Mouse (Mus musculus): Measurements from ENCODE around the gene 4933427D14Rik.

DNA sequence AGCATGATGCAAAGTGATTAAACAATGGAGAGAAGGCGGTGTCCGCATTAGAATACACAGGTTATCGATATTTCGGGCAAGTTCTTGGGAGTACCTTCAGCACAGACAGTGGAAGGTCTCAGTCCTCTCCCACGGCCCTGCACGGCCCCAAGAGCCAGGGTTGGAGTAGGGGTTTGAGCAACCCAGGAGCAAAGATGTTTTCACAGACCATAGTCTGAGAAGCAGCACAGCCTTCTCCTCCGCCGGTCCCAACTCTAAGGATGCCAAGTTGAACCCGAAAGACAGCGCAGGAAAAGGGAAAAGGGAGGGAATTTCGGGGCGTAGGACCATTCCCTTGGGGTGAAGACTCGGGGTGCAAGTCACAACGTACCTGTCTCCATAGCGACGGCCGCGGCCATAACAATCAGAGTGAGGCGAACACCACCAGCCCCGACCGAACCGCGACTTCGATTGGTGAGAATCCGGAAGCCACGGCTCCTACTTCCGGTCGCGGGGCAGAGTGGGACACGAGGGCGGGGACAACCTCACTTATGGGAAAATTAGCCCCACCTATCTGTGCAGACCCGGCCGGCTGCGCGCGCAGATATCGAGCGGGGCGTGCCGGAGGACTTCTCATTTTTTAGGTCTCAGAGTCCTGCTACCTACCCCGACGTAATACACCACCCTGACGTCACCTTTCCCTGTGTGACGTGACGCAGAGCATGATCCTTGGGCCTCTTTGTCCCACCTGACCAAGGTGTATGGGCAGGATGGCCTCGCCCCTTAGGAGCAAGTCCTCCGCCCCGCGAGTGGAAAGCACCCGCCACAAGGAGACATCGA lies 7.5 kb upstream of the 4933427D14Rik start:
- TF ChIP-seq CTCF (IDR thresholded peaks at IDR 0.05; ENCODE audit: control insufficient read depth, insufficient read depth, insufficient replicate concordance, low read depth, low read length), result no peak
- TF ChIP-seq POLR2A (IDR thresholded peaks at IDR 0.05; ENCODE audit: control insufficient read depth, low read depth, low read length), result peak; percentile 87

Data from testis, adult 2 months (tissue).